Mouse (Mus musculus) spleen, adult 2 months (tissue): ENCODE results near the gene Add3.

Experiments
- CTCF ChIP-seq: fragments of 200-500 bp; IDR thresholded peaks from 2 replicates; pipeline ENCODE4 v1.5.1; 2011; ENCODE audit warnings: mild to moderate bottlenecking, inconsistent platforms; ENCODE audit not compliant: insufficient read depth, insufficient read length, insufficient replicate concordance; ENCODE audit errors: extremely low read depth
- POLR2A ChIP-seq: fragments of 200-500 bp; IDR thresholded peaks from 2 replicates; pipeline ENCODE4 v1.6.1; 2011; ENCODE audit warnings: low read depth, low read length, inconsistent platforms

DNA sequence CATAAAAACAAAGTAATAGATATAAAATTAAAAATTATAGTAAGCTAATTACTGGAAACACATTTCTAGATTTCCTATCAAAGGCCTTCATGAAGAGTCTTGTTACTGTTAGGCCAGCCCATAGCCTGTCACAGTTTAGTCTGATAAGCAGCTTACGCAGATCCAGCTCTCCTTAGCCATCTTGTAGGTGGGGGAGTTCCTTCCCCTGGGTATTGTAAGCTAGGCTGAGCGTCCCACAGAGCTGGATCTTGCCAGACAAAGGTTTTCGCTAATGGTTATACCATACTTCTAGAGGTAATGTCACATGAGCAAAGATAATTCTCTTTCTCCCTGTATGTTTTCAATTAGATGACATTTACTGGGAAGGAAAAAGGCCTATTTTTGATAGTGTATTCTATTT, 50.0 kb downstream of the Add3 start:
- TF ChIP-seq CTCF, result no peak
- no peak for TF ChIP-seq POLR2A
